Mouse (Mus musculus) embryo, embryonic 10.5 days (tissue): ENCODE measurements at regions not wholly inside any gene's neighbourhood (a gene's known extent, or its start where the extent isn't known, plus 50 kb on each side); places are given as distances from the start of the nearest gene placed in this dataset.
A peak's percentile ranks its signal among the peaks of the same experiment; 100 is the strongest.

Experiments used
- DNase-seq: peaks from one replicate; pipeline ENCODE4 v3.0.0-alpha.2; 2015; ENCODE audit warnings: low spot score

GRCm38 (mm10) chrX:61652377-61652776 is 56.9 kb upstream of the Ldoc1 start:
- DNase-seq = no peak

- DNase-seq = peak; percentile 49
Observed at GRCm38 (mm10) chrX:61653077-61653476, 56.2 kb upstream of the Ldoc1 start.
